Mouse (Mus musculus): ENCODE data around the gene Flad1. TPM values are rescaled to one million over a fixed set of nuclear protein-coding genes. Genes with fewer than 3 reads are reported as not detected.

Gene Flad1
- total and polyA plus RNA-seq, 2 experiments from 2014 or later: 50.8 to 79.3 TPM

GRCm38 (mm10) chr3:89365153-89365485 lies 46.6 kb downstream of the Flad1 start, which contains the start of gene Dcst1:
Dcst1 (minus strand) TSS chr3:89365253.
- no peak for TF ChIP-seq EP300 (IDR thresholded peaks at IDR 0.05; ENCODE audit: low read depth)
- no peak for TF ChIP-seq CTCF (IDR thresholded peaks at IDR 0.05; ENCODE audit: low read depth)
- Histone ChIP-seq H3K4me1 (ENCODE audit: control insufficient read depth, insufficient read depth) (no peaks in the 10 kb centered on the region), H3K9ac (replicated peaks; ENCODE audit: low read depth, low read length) (no peak within 1 kb of the TSS), H3K4me2 (ENCODE audit: low read depth, low read length) (no peak within 1 kb of the TSS), H3K9me3 (replicated peaks; ENCODE audit: control insufficient read depth, low read length) (no peaks in the 10 kb centered on the region), H3K4me3 (ENCODE audit: low read depth, low read length) (no peak within 1 kb of the TSS), H3K27me3 (ENCODE audit: control insufficient read depth, insufficient read depth, low read length) (no peaks in the 10 kb centered on the region), H3K36me3 (replicated peaks; ENCODE audit: control insufficient read depth, insufficient read depth, low read length) (no peaks in the 10 kb centered on the region), H3K27ac (ENCODE audit: low read depth) (no peak within 1 kb of the TSS)
- WGBS: 87% methylated on average over 11 of the region's 11 CpGs
- DNase-seq (ENCODE audit: low spot score) (no peak), ATAC-seq (ENCODE audit: insufficient read depth, low read depth) (no peak)

GRCm38 (mm10) chr3:89364631-89365030 lies 47.0 kb downstream of the Flad1 start:
- WGBS: 62% methylated on average over 8 of the region's 8 CpGs
- no peak for ATAC-seq (ENCODE audit: insufficient read depth, low read depth)
- H3K9me3 ChIP-seq (replicated peaks; ENCODE audit: control insufficient read depth, low read length): no peaks in the 10 kb centered on the region

GRCm38 (mm10) chr3:89361675-89362074 lies 50.0 kb downstream of the Flad1 start, which contains the start of gene Dcst2:
Dcst2 (plus strand) TSS chr3:89361975.
- Histone ChIP-seq H3K4me3 (ENCODE audit: low read depth, low read length) (no peak within 1 kb of the TSS), H3K27me3 (ENCODE audit: control insufficient read depth, insufficient read depth, low read length) (no peaks in the 10 kb centered on the region), H3K9me3 (replicated peaks; ENCODE audit: control insufficient read depth, low read length) (no peaks in the 10 kb centered on the region), H3K36me3 (replicated peaks; ENCODE audit: control insufficient read depth, insufficient read depth, low read length) (no peaks in the 10 kb centered on the region), H3K27ac (ENCODE audit: low read depth) (no peak within 1 kb of the TSS), H3K9ac (replicated peaks; ENCODE audit: low read depth, low read length) (no peak within 1 kb of the TSS), H3K4me1 (ENCODE audit: control insufficient read depth, insufficient read depth) (no peaks in the 10 kb centered on the region), H3K4me2 (ENCODE audit: low read depth, low read length) (no peak within 1 kb of the TSS)
- 84% methylated on average over 7 of the region's 7 CpGs for WGBS
- DNase-seq (ENCODE audit: low spot score) (no peak), ATAC-seq (ENCODE audit: insufficient read depth, low read depth) (no peak)
- TF ChIP-seq EP300 (IDR thresholded peaks at IDR 0.05; ENCODE audit: low read depth) (no peak), CTCF (IDR thresholded peaks at IDR 0.05; ENCODE audit: low read depth) (no peak)

More at GRCm38 (mm10) chr3:89364631-89365030, 47.0 kb downstream of the Flad1 start:
- no peak for DNase-seq (ENCODE audit: low spot score)
- H3K4me3 ChIP-seq (ENCODE audit: low read depth, low read length): no peak overlapping the region
- H3K4me1 ChIP-seq (ENCODE audit: control insufficient read depth, insufficient read depth): no peaks in the 10 kb centered on the region
- no peak overlapping the region for H3K9ac ChIP-seq (replicated peaks; ENCODE audit: low read depth, low read length)
- no peaks in the 10 kb centered on the region for H3K27me3 ChIP-seq (ENCODE audit: control insufficient read depth, insufficient read depth, low read length)
- TF ChIP-seq CTCF (IDR thresholded peaks at IDR 0.05; ENCODE audit: low read depth): no peak
- no peak for TF ChIP-seq EP300 (IDR thresholded peaks at IDR 0.05; ENCODE audit: low read depth)
- H3K36me3 ChIP-seq (replicated peaks; ENCODE audit: control insufficient read depth, insufficient read depth, low read length): no peaks in the 10 kb centered on the region
- no peak overlapping the region for H3K27ac ChIP-seq (ENCODE audit: low read depth)
- H3K4me2 ChIP-seq (ENCODE audit: low read depth, low read length): no peak overlapping the region

- 60% methylated on average over 3 of the region's 3 CpGs for WGBS
- H3K9ac ChIP-seq (replicated peaks; ENCODE audit: low read depth, low read length): no peak overlapping the region
- H3K36me3 ChIP-seq (replicated peaks; ENCODE audit: control insufficient read depth, insufficient read depth, low read length): no peaks in the 10 kb centered on the region
- no peak overlapping the region for H3K4me3 ChIP-seq (ENCODE audit: low read depth, low read length)
- H3K27me3 ChIP-seq (ENCODE audit: control insufficient read depth, insufficient read depth, low read length): no peaks in the 10 kb centered on the region
- H3K4me1 ChIP-seq (ENCODE audit: control insufficient read depth, insufficient read depth): no peaks in the 10 kb centered on the region; the same call in 1 of the 2 replicates
- TF ChIP-seq EP300 (IDR thresholded peaks at IDR 0.05; ENCODE audit: low read depth): no peak
- TF ChIP-seq CTCF (IDR thresholded peaks at IDR 0.05; ENCODE audit: low read depth): no peak
- H3K27ac ChIP-seq (ENCODE audit: low read depth): no peak overlapping the region
- no peaks in the 10 kb centered on the region for H3K9me3 ChIP-seq (replicated peaks; ENCODE audit: control insufficient read depth, low read length)
- no peak for DNase-seq (ENCODE audit: low spot score)
- no peak for ATAC-seq (ENCODE audit: insufficient read depth, low read depth)
- no peak overlapping the region for H3K4me2 ChIP-seq (ENCODE audit: low read depth, low read length)
Measured at GRCm38 (mm10) chr3:89360237-89360636, 51.4 kb downstream of the Flad1 start.

- Histone ChIP-seq H3K4me1 (ENCODE audit: control insufficient read depth, insufficient read depth) (no peaks in the 10 kb centered on the region; the same call in 1 of the 2 replicates), H3K9me3 (replicated peaks; ENCODE audit: control insufficient read depth, low read length) (no peaks in the 10 kb centered on the region), H3K36me3 (replicated peaks; ENCODE audit: control insufficient read depth, insufficient read depth, low read length) (no peaks in the 10 kb centered on the region), H3K4me3 (ENCODE audit: low read depth, low read length) (no peak overlapping the region), H3K9ac (replicated peaks; ENCODE audit: low read depth, low read length) (no peak overlapping the region), H3K27me3 (ENCODE audit: control insufficient read depth, insufficient read depth, low read length) (no peaks in the 10 kb centered on the region), H3K27ac (ENCODE audit: low read depth) (no peak overlapping the region), H3K4me2 (ENCODE audit: low read depth, low read length) (no peak overlapping the region)
- no peak for DNase-seq (ENCODE audit: low spot score)
- WGBS: 66% methylated on average over 5 of the region's 6 CpGs
- TF ChIP-seq EP300 (IDR thresholded peaks at IDR 0.05; ENCODE audit: low read depth) (no peak), CTCF (IDR thresholded peaks at IDR 0.05; ENCODE audit: low read depth) (no peak)
- no peak for ATAC-seq (ENCODE audit: insufficient read depth, low read depth)
Measured at GRCm38 (mm10) chr3:89359630-89360029, 52.0 kb downstream of the Flad1 start.

GRCm38 (mm10) chr3:89356029-89356428 lies 55.6 kb downstream of the Flad1 start:
- no peak overlapping the region for H3K4me3 ChIP-seq (ENCODE audit: low read depth, low read length)
- no peak overlapping the region for H3K9ac ChIP-seq (replicated peaks; ENCODE audit: low read depth, low read length)
- no peaks in the 10 kb centered on the region; the same call in 1 of the 2 replicates for H3K4me1 ChIP-seq (ENCODE audit: control insufficient read depth, insufficient read depth)
- TF ChIP-seq CTCF (IDR thresholded peaks at IDR 0.05; ENCODE audit: low read depth) (no peak), EP300 (IDR thresholded peaks at IDR 0.05; ENCODE audit: low read depth) (no peak)
- no peak overlapping the region for H3K4me2 ChIP-seq (ENCODE audit: low read depth, low read length)
- ATAC-seq (ENCODE audit: insufficient read depth, low read depth) (no peak), DNase-seq (ENCODE audit: low spot score) (no peak)
- no peaks in the 10 kb centered on the region for H3K9me3 ChIP-seq (replicated peaks; ENCODE audit: control insufficient read depth, low read length)
- 54% methylated on average over 9 of the region's 9 CpGs for WGBS
- no peak overlapping the region for H3K27ac ChIP-seq (ENCODE audit: low read depth)
- H3K27me3 ChIP-seq (ENCODE audit: control insufficient read depth, insufficient read depth, low read length): peaks cover 20% of the 10 kb centered on the region; the same call in 1 of the 2 replicates
- no peaks in the 10 kb centered on the region for H3K36me3 ChIP-seq (replicated peaks; ENCODE audit: control insufficient read depth, insufficient read depth, low read length)

Measured in heart, postnatal 0 days (tissue).